Mouse (Mus musculus) kidney, postnatal 36 days (tissue): ENCODE measurements around the gene Ccnf.

Experiments used
- DNase-seq, 2 experiments: peaks; one replicate each; pipeline ENCODE4 v3.0.0; 2021 to 2022; ENCODE audit warnings: mixed read lengths in 2 of 2

The Ccnf gene

GRCm38 (mm10) chr17:24201092-24201491 is 50.2 kb downstream of the Ccnf start:
- DNase-seq, result no peak

- peak; percentile 22 to 30 for DNase-seq
Observed at GRCm38 (mm10) chr17:24199741-24200140, 51.5 kb downstream of the Ccnf start.

- no peak for DNase-seq
Observed at GRCm38 (mm10) chr17:24199252-24199651, 52.0 kb downstream of the Ccnf start.

- no peak for DNase-seq
Observed at GRCm38 (mm10) chr17:24197032-24197824, 54.1 kb downstream of the Ccnf start.

GRCm38 (mm10) chr17:24195349-24195748 is 55.9 kb downstream of the Ccnf start:
- DNase-seq, result no peak

- no peak for DNase-seq
Observed at GRCm38 (mm10) chr17:24193769-24194168, 57.5 kb downstream of the Ccnf start.

- no peak for DNase-seq
Observed at GRCm38 (mm10) chr17:24193268-24193667, 58.0 kb downstream of the Ccnf start.

GRCm38 (mm10) chr17:24192848-24193247 is 58.4 kb downstream of the Ccnf start:
- no peak for DNase-seq

- DNase-seq, result no peak
Observed at GRCm38 (mm10) chr17:24191481-24191880, 59.8 kb downstream of the Ccnf start.

- DNase-seq, result no peak
Observed at GRCm38 (mm10) chr17:24190934-24191333, 60.4 kb downstream of the Ccnf start.

GRCm38 (mm10) chr17:24174259-24174658 is 77.0 kb downstream of the Ccnf start:
- DNase-seq, result no peak

- DNase-seq, result peak; percentile 75 to 85
Observed at GRCm38 (mm10) chr17:24173423-24173822, 77.9 kb downstream of the Ccnf start.
